Comparison of ENCODE assay signal across 8 mouse cellular contexts in the genomic region with DNA sequence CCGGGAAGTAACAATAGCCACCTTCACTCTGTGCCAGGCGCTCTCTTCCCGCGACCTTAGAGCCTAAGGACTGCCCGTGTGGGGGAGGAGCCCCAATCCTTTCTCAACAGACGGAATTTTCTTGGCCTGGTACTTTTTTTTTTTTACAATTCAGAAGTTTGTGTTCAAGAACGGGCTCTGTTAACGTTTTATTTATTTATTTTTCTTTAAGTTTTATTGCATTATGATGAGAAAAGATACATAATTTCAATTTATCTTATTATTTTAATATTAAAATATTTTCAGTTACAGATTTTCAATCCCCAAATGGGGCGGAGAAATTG. TPM values are rescaled to one million over a fixed set of nuclear protein-coding genes. Genes with fewer than 3 reads are reported as not detected.
DNase-seq lines count a peak whose midpoint lies in the region; ATAC-seq and TF ChIP-seq lines count a peak whose summit lies in the region.

A gene (minus strand): TSS at position 14 of the 323 bp plus-strand sequence.

- H3K27me3 ChIP-seq in kidney, adult 2 months (replicated peaks; ENCODE audit: control insufficient read depth, insufficient read depth, low read length): no peaks in the 10 kb centered on the region
- peaks cover 13% of the 10 kb centered on the region; the same call in 1 of the 2 replicates for H3K27me3 ChIP-seq in hindbrain, embryonic 11.5 days (ENCODE audit: control insufficient read depth, insufficient read depth, low read length)
- H3K27me3 ChIP-seq in midbrain, embryonic 11.5 days (ENCODE audit: control insufficient read depth, insufficient read depth, low read length): peaks cover 14% of the 10 kb centered on the region

- peaks cover 3% of the 10 kb centered on the region; the same call in 1 of the 2 replicates for H3K4me1 ChIP-seq in kidney, adult 2 months (ENCODE audit: control insufficient read depth, insufficient read depth, low read length)
- H3K4me1 ChIP-seq in hindbrain, embryonic 11.5 days (replicated peaks; ENCODE audit: control insufficient read depth, insufficient read depth, low read length): 0 out of 2 replicates have a peak, but pooled peaks cover 2% of the 10 kb centered on the region
- peaks cover 11% of the 10 kb centered on the region for H3K4me1 ChIP-seq in midbrain, embryonic 11.5 days (ENCODE audit: control insufficient read depth, insufficient read depth, low read length)

- no peaks in the 10 kb centered on the region for H3K9me3 ChIP-seq in hindbrain, embryonic 11.5 days (ENCODE audit: control insufficient read depth, low read length)
- no peaks in the 10 kb centered on the region for H3K9me3 ChIP-seq in midbrain, embryonic 11.5 days (ENCODE audit: control insufficient read depth, low read length)

- H3K9ac ChIP-seq in hindbrain, embryonic 11.5 days (ENCODE audit: low read depth, low read length): peak within 1 kb of the TSS; percentile 47
- peak within 1 kb of the TSS; percentile 63 for H3K9ac ChIP-seq in midbrain, embryonic 11.5 days (ENCODE audit: low read length)

- no peak for ATAC-seq in hindbrain, embryonic 11.5 days (ENCODE audit: low FRiP score)
- ATAC-seq in midbrain, embryonic 11.5 days (ENCODE audit: low FRiP score): no peak; the same call in 1 of the 2 replicates

- TF ChIP-seq POLR2A in kidney, adult 2 months (IDR thresholded peaks at IDR 0.05; ENCODE audit: low read depth, low read length): no peak

- H3K36me3 ChIP-seq in kidney, adult 2 months (ENCODE audit: control insufficient read depth, insufficient read depth, low read length): no peaks in the 10 kb centered on the region
- H3K36me3 ChIP-seq in hindbrain, embryonic 11.5 days (ENCODE audit: control insufficient read depth, insufficient read depth, low read length): no peaks in the 10 kb centered on the region
- H3K36me3 ChIP-seq in midbrain, embryonic 11.5 days (ENCODE audit: control insufficient read depth, insufficient read depth, low read length): 0 out of 2 replicates have a peak, but pooled peaks cover 3% of the 10 kb centered on the region

- DNase-seq in kidney, adult 2 months: no peak
- DNase-seq in kidney, adult 11 months: no peak
- DNase-seq in Muller cell, postnatal 12 days (ENCODE audit: inconsistent ontology term): peak; percentile 83
- no peak for DNase-seq in hindbrain, embryonic 11.5 days (ENCODE audit: low spot score)
- DNase-seq in midbrain, embryonic 11.5 days (ENCODE audit: low spot score, missing footprints): no peak
- DNase-seq in layer of hippocampus, postnatal 36 days: no peak
- DNase-seq in layer of hippocampus, adult 9-11 months: no peak
- DNase-seq in embryo, embryonic 9.5 days (ENCODE audit: extremely low spot score): no peak

- H3K4me3 ChIP-seq in kidney, adult 2 months (ENCODE audit: insufficient read depth, low read depth, low read length): peak within 1 kb of the TSS; percentile 57
- H3K4me3 ChIP-seq in hindbrain, embryonic 11.5 days (ENCODE audit: low read depth, low read length): peak within 1 kb of the TSS; percentile 37
- H3K4me3 ChIP-seq in midbrain, embryonic 11.5 days (ENCODE audit: low read depth, low read length): peak within 1 kb of the TSS; percentile 42

- WGBS in kidney, adult 2 months: 14% methylated on average over 9 of the region's 9 CpGs
- WGBS in hindbrain, embryonic 11.5 days: 11% methylated on average over 9 of the region's 9 CpGs
- 12% methylated on average over 9 of the region's 9 CpGs for WGBS in midbrain, embryonic 11.5 days

- peak within 1 kb of the TSS; percentile 21; the same call in 1 of the 2 replicates for H3K27ac ChIP-seq in kidney, adult 2 months (ENCODE audit: insufficient read depth, low read depth, low read length)
- no peak within 1 kb of the TSS for H3K27ac ChIP-seq in hindbrain, embryonic 11.5 days (ENCODE audit: low read depth, low read length)
- H3K27ac ChIP-seq in midbrain, embryonic 11.5 days (ENCODE audit: low read depth, low read length): no peak within 1 kb of the TSS

- no peak for TF ChIP-seq CTCF in kidney, adult 2 months (conservative IDR thresholded peaks at IDR 0.05; ENCODE audit: insufficient read depth, insufficient read length, low read depth, low read length)

- H3K4me2 ChIP-seq in hindbrain, embryonic 11.5 days (replicated peaks; ENCODE audit: low read depth, low read length): peak within 1 kb of the TSS; percentile 91
- H3K4me2 ChIP-seq in midbrain, embryonic 11.5 days: peak within 1 kb of the TSS; percentile 96

RNA-seq across cellular contexts. Expression of the gene that starts here (rescaled TPM):
- 2.1 and 2.5 TPM in 2 replicates for polyA plus RNA-seq in kidney, adult 2 months (2012; rRNA removed)
- polyA plus RNA-seq in hindbrain, embryonic 11.5 days (2014; fragmentation: Nextera tagmentation; extraction: Ambion mirVana): 0.63 and 1.0 TPM in 2 replicates
- 0.51 and 0.81 TPM in 2 replicates for polyA plus RNA-seq in midbrain, embryonic 11.5 days (2014; fragmentation: Nextera tagmentation; extraction: Ambion mirVana)
- 1 to 10 TPM; 4.9 to 5.2 TPM for total RNA-seq in layer of hippocampus, postnatal 36 days (2021)
